Mouse (Mus musculus) kidney, postnatal 10 days (tissue): ENCODE results near the gene Crocc2.

ENCODE experiments used
- DNase-seq: peaks from one replicate; pipeline ENCODE4 v3.0.0; 2021; ENCODE audit warnings: mixed read lengths

Crocc2 gene

GRCm38 (mm10) chr1:93275561-93275960, 107.0 kb downstream of the Crocc2 start:
- no peak for DNase-seq

- DNase-seq, result no peak
Measured at GRCm38 (mm10) chr1:93277041-93277440, 108.5 kb downstream of the Crocc2 start.
